Mouse (Mus musculus) lung, postnatal 0 days (tissue): ENCODE data around the gene Mat2b. TPM values are rescaled to one million over a fixed set of nuclear protein-coding genes. Genes with fewer than 3 reads are reported as not detected.
"Not testable (repeated sequence)": the region's sequence is repeated elsewhere in the genome, so short reads cannot be mapped to it uniquely, and the experiment has no call there.

Source experiments
- ATAC-seq: fragments of 200-750 bp; cut with Nextera tagmentation; 2 replicates; pipeline ENCODE4 v1.8.0; 2017; ENCODE audit warnings: moderate library complexity
- DNase-seq: peaks from one replicate; pipeline ENCODE4 v3.0.0-alpha.2; 2016; ENCODE audit warnings: low spot score
- H3K27ac ChIP-seq: fragments of 300-500 bp; sonication (generic); 2 replicates; pipeline ENCODE4 v1.5.1; 2014; ENCODE audit warnings: antibody characterized with exemption, mild to moderate bottlenecking, low read length, mixed read lengths
- H3K27me3 ChIP-seq: fragments of 300-500 bp; sonication (generic); replicated peaks from 2 replicates; pipeline ENCODE4 v1.6.1; 2014; ENCODE audit warnings: low read length, mixed read lengths; ENCODE audit not compliant: insufficient read depth
- H3K36me3 ChIP-seq: fragments of 300-500 bp; sonication (generic); 2 replicates; pipeline ENCODE4 v1.6.1; 2014; ENCODE audit warnings: low read length, mixed read lengths; ENCODE audit not compliant: insufficient read depth
- H3K4me1 ChIP-seq: fragments of 300-500 bp; sonication (generic); 2 replicates; pipeline ENCODE4 v1.6.1; 2014; ENCODE audit warnings: antibody characterized with exemption, low read depth, low read length, mixed read lengths; ENCODE audit not compliant: insufficient read depth
- H3K4me2 ChIP-seq: fragments of 300-500 bp; sonication (generic); replicated peaks from 2 replicates; pipeline ENCODE4 v1.6.1; 2014; ENCODE audit warnings: low read depth, mild to moderate bottlenecking, low read length, moderate library complexity, mixed read lengths
- H3K4me3 ChIP-seq: fragments of 300-500 bp; sonication (generic); 2 replicates; pipeline ENCODE4 v1.5.1; 2014; ENCODE audit warnings: low read depth, low read length
- H3K9ac ChIP-seq: fragments of 300-500 bp; sonication (generic); replicated peaks from 2 replicates; pipeline ENCODE4 v1.6.1; 2014; ENCODE audit warnings: low read depth, mild to moderate bottlenecking
- H3K9me3 ChIP-seq: fragments of 300-500 bp; sonication (generic); 2 replicates; pipeline ENCODE4 v1.6.1; 2016; ENCODE audit warnings: low read length, mixed read lengths
- CTCF ChIP-seq: IDR thresholded peaks from 2 replicates; pipeline ENCODE4 v1.5.1; 2016; ENCODE audit warnings: antibody characterized with exemption, mild to moderate bottlenecking
- EP300 ChIP-seq: IDR thresholded peaks from 2 replicates; pipeline ENCODE4 v1.6.1; 2016; ENCODE audit warnings: antibody characterized with exemption, mild to moderate bottlenecking, control low read depth
- WGBS: fragments of 180-500 bp; shearing (Covaris S2); extraction: QIAGEN DNeasy Blood & Tissue Kit; methylation state at CpG from one replicate; pipeline ENCODE4 v1.1.7; 2014; 5-methylcytosine and 5-hydroxymethylcytosine counted together
- polyA plus RNA-seq: library from polyadenylated mRNA; unstranded; fragments of >200 nt; fragmentation: Nextera tagmentation; extraction: Ambion mirVana; gene quantifications from 2 replicates; pipeline ENCODE4 v1.2.1, GENCODE M21; 2015

Mat2b gene
- polyA plus RNA-seq, 1 experiment from 2014 or later = 111 TPM

- H3K4me3 ChIP-seq = peak overlapping the region; percentile 67; the same call in 1 of the 2 replicates
- no peak overlapping the region for H3K9ac ChIP-seq
- WGBS = under 1% methylated on average over 14 of the region's 14 CpGs
- H3K9me3 ChIP-seq = no peaks in the 10 kb centered on the region
- H3K27me3 ChIP-seq = no peaks in the 10 kb centered on the region
- no peak overlapping the region for H3K27ac ChIP-seq
- DNase-seq (no peak), ATAC-seq (peak; percentile 0; the same call in 1 of the 2 replicates)
- no peak for TF ChIP-seq EP300
- no peak for TF ChIP-seq CTCF
- peaks cover 12% of the 10 kb centered on the region; the same call in 1 of the 2 replicates for H3K4me1 ChIP-seq
- peak overlapping the region; percentile 76 for H3K4me2 ChIP-seq
- H3K36me3 ChIP-seq = 0 out of 2 replicates have a peak, but pooled peaks cover 5% of the 10 kb centered on the region
These were observed 38.0 kb upstream of the Mat2b start for GRCm38 (mm10) chr11:40732997-40733338.

- Histone ChIP-seq H3K27me3 (no peaks in the 10 kb centered on the region), H3K9ac (no peak overlapping the region), H3K4me2 (no peak overlapping the region), H3K9me3 (no peaks in the 10 kb centered on the region), H3K4me3 (no peak overlapping the region), H3K4me1 (no peaks in the 10 kb centered on the region), H3K36me3 (no peaks in the 10 kb centered on the region), H3K27ac (no peak overlapping the region)
- ATAC-seq = no peak
- TF ChIP-seq EP300 = no peak
- TF ChIP-seq CTCF = no peak
- DNase-seq = no peak
These were observed 23.3 kb upstream of the Mat2b start for GRCm38 (mm10) chr11:40718324-40718723.

GRCm38 (mm10) chr11:40715524-40715923 is 20.5 kb upstream of the Mat2b start:
- H3K9ac ChIP-seq = no peak overlapping the region
- no peaks in the 10 kb centered on the region for H3K4me1 ChIP-seq
- 92% methylated on average over 5 of the region's 5 CpGs for WGBS
- no peak overlapping the region for H3K27ac ChIP-seq
- ATAC-seq (no peak), DNase-seq (no peak)
- TF ChIP-seq EP300 (no peak), CTCF (peak; percentile 24; the same call in 1 of the 2 replicates)
- H3K4me2 ChIP-seq = no peak overlapping the region
- H3K27me3 ChIP-seq = no peaks in the 10 kb centered on the region
- H3K4me3 ChIP-seq = no peak overlapping the region
- H3K36me3 ChIP-seq = no peaks in the 10 kb centered on the region
- no peaks in the 10 kb centered on the region for H3K9me3 ChIP-seq

GRCm38 (mm10) chr11:40713858-40714257 is 18.9 kb upstream of the Mat2b start:
- Histone ChIP-seq H3K4me3 (no peak overlapping the region), H3K4me2 (no peak overlapping the region), H3K9ac (no peak overlapping the region), H3K27ac (no peak overlapping the region), H3K27me3 (no peaks in the 10 kb centered on the region), H3K4me1 (no peaks in the 10 kb centered on the region), H3K9me3 (no peaks in the 10 kb centered on the region), H3K36me3 (no peaks in the 10 kb centered on the region)
- TF ChIP-seq CTCF (no peak), EP300 (no peak)
- WGBS = 54% methylated on average over 8 of the region's 8 CpGs
- DNase-seq (no peak), ATAC-seq (no peak)

GRCm38 (mm10) chr11:40709899-40710298 is 14.9 kb upstream of the Mat2b start:
- not testable (repeated sequence) for H3K4me3 ChIP-seq, H3K27me3 ChIP-seq, H3K36me3 ChIP-seq, H3K4me1 ChIP-seq, ATAC-seq, H3K4me2 ChIP-seq, H3K9me3 ChIP-seq, DNase-seq, H3K9ac ChIP-seq, H3K27ac ChIP-seq
- WGBS = 75% methylated on average over 6 of the region's 6 CpGs

GRCm38 (mm10) chr11:40694311-40695087 is 504 bp downstream of the Mat2b start:
- Histone ChIP-seq H3K9me3 (no peaks in the 10 kb centered on the region), H3K4me1 (peaks cover 12% of the 10 kb centered on the region; the same call in 1 of the 2 replicates), H3K27me3 (no peaks in the 10 kb centered on the region), H3K4me2 (peak overlapping the region; percentile 86), H3K9ac (peak overlapping the region; percentile 68), H3K36me3 (no peaks in the 10 kb centered on the region), H3K27ac (peak overlapping the region; percentile 95), H3K4me3 (peak overlapping the region; percentile 74)
- WGBS = under 1% methylated on average over 31 of the region's 31 CpGs
- DNase-seq = peak; percentile 91
- peak; percentile 13; the same call in 1 of the 2 replicates for TF ChIP-seq EP300
- no peak for TF ChIP-seq CTCF
- ATAC-seq = peak; percentile 44
